Mouse (Mus musculus): ENCODE measurements around the gene Phf24.
A peak's percentile ranks its signal among the peaks of the same experiment; 100 is the strongest.

Phf24 gene

DNA sequence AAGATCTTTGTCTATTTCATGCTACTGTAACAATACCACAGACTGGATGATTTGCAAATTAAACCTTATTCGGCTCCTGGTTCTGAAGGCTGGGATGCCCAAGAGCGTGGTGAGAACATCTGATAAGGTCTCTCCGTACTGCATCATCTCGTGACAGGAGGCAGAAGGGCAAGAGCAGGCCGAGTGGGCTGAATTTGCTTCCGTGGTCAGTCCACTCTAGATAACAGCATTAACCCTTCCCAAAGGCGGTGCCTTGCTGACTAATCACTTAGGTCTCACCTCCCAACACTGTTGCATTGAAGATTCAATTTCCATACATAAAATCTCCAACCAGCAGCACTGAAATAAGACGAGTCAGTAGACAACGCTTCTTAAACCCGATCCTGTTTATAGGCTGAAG, 3.1 kb upstream of the Phf24 start:
- DNase-seq (ENCODE audit: low spot score in 2 of 2) = no peak

DNA sequence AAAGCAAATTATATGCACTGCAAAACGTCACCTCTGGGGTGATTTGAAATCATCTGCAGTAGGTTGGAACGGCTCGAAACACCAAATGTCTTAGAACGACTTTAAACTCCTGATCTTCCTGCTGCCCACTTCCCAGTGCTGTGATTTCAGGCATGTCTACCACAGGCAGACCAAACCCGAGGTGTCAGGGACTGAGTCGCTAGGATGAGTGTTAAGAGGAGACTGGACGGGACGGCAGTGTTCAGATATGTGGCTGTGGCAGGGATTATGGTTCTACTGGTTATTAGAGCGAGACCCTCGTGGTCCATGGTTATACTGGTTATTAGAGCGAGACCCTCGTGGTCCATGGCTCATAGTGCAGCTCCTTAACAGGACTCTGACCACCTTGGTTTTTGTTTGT, 1.1 kb upstream of the Phf24 start:
- DNase-seq (ENCODE audit: low spot score in 2 of 2) = no peak

DNA sequence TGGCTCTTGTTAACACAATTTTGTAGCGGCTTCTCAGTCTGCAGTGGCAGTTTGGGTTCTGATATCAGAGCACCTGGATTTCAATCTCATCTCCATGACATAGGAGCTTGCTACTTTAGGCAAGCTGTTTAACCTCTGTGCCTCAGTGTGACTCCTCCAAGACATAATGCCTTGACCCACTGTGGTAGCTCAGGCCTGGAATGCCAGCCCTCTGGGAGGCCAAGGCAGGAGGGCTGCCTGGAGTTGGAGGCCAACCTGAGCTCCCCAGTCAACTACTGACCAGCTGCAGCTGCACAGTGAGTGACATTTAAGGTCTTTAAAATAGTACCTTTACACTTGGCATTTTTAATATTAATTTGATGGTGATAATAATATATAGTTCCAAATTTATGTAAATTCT, 494 bp upstream of the Phf24 start:
- DNase-seq (ENCODE audit: low spot score in 2 of 2) = no peak

DNA sequence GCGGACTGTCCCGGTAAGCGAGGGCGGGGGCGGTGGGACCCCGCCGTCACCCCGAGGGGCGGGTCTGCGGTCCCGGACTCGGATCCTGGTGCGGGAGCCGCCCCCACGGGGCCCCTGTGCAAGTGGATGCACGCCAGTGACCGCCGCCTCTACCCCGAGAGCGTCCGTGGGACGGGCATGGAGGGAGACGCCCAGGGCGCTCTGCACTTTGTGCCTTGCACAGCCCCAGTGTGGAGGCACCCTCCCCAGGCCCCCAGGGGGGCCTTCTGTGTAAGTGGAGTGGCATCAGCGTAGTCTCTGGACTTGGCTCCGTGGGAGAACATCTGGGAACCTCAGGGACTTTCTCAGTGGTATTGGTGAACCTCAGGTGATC, 928 bp downstream of the Phf24 start:
- DNase-seq (ENCODE audit: low spot score in 2 of 2) = no peak

DNA sequence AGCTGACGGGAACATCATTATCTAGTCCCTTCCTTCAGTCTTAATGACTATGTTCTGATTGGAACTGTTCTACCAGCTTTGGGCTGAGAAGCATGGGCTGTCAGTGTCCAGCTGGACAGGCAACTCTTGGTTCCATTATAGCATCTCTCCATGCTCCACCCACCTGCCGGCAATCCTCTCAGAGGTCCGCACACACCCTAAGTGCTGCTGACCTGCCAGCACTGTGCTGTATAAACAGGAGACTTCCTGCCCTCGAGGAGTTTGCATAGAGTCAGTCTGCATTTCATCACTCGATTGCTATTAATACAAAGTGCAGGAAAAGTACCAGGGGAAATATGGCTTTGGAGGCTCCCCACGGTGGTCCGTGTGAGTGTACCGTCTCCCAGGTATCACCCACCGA, 4.3 kb downstream of the Phf24 start:
- no peak for DNase-seq (ENCODE audit: low spot score in 2 of 2)

DNA sequence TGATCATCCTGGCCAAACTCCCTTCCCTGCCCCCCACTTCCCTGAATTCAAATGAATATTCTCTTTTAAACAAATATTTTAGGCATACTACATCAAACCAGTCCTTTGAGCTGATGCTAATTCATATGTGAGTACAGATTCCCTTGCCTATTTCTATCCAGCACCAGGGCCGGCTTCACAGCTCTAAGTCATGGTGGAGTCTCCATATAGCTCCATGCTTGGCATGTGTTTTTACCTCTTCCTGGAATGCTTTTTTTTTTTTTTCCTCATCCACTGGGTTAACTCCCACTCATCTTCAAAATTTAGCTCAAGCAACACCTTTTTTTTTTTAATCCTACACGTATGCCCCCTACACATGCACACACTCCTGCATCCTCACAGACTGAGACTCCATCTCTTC, 5.1 kb downstream of the Phf24 start:
- DNase-seq (ENCODE audit: low spot score in 2 of 2) = peak in 1 of 2 experiments; percentile 39

DNA sequence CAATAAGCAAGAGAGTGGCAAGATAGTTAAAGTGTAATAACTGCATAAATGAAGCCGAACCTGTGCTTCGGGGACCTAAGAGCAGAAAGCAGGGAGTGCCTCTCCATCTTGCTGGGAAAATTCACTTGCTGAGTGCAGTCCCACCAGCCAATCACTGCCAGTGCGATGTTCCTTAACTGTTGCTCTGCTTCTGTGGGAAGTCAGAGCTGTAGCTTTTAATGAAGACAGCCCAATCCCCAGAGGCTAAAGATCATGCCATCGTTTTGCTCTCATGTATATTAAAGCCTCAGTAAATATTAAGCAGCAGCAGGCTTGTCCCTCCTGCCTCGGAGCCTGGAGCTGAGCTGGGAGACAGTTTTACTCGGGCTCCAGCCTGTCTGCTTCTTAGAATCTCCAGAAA, 5.6 kb downstream of the Phf24 start:
- DNase-seq (ENCODE audit: low spot score in 2 of 2) = peak in 1 of 2 experiments; percentile 35

DNA sequence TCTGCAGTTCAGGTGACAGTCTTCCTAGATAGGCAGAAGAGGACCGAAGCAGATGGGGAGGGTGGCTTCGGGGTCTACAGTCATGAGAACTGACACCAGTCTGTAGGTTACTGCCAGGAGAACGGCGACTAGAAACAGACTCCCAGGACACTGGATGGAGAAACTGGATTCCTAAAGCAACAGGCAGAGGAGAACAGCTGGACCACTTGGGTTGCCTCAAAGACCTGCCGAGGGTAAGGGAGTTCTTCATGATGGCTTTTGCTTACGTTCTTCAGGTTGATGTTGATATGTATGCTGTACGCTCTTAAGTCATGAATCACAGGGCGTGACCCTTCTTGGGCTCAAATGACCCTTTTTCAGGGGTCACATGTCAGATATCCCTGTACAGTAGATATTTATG, 6.0 kb downstream of the Phf24 start:
- peak; percentile 1 to 2 for DNase-seq (ENCODE audit: low spot score in 2 of 2)

DNA sequence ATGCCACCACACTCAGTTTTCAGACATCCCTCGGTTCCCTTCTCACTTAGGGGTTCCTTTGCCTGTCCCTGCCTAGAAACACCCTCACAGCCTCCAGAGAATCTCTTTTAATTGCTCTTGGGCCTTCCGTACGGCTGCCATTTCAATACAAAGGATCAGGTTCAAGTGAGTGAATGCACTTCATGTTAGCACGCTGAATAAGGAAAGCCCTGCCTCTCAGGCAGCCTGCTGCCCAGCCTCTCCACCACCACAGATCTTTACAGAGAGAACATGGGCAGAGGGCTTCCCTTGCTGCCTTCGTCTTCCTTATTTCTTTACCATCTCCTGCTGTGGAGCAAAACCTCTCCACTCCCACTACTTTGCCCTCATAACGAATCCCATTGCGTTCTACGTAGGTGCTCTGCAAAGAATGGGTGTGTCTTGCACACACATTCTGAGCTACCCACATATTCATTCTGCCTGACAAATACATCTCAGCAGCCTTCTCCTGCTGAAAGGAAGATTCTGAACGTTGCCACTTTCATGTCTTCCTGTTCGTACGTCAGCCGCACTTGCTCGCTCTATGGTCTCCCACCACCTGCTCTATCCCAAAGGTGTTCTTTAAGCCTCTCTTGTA, 7.7 kb downstream of the Phf24 start:
- DNase-seq (ENCODE audit: low spot score in 2 of 2) = peak; percentile 43 to 44

DNA sequence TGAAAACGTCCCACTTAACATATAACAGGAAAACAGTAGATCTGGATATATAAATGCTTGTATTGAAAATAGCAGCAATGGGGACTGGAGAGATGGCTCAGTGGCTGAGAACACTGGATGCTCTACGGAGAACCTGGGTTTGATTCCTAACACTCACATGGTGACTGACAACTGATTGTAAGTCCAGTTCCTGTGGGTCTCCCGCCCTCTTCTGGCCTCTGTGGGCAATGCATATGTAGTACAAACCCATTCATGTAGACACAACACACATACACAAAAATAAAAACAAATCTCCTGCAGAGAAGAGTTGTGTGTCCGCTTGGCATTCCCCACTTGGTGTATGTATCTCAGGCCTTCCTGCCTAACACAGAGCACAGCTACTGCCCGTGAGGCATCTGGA, 11.7 kb downstream of the Phf24 start:
- peak in 1 of 2 experiments; percentile 2 for DNase-seq (ENCODE audit: low spot score in 2 of 2)

DNA sequence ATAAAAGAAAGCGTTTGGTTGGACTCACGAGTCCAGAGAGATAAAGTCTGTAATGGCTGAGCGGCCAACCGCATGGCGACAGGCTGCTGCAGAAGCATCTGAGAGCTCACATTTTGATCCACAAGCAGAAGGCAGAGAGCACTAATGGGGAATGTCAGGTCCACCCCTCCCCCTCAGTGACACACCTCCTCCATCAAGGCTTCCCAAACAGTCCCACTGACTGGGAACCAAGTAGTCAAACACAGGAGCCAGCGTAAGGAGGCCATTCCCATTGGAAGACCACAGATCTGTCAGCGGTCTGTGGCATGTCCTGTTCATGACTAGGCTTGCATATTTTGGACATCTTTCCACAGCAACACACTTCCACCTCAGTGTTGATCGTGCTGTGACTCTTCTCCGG, 12.5 kb downstream of the Phf24 start:
- peak in 1 of 2 experiments; percentile 2 for DNase-seq (ENCODE audit: low spot score in 2 of 2)

DNA sequence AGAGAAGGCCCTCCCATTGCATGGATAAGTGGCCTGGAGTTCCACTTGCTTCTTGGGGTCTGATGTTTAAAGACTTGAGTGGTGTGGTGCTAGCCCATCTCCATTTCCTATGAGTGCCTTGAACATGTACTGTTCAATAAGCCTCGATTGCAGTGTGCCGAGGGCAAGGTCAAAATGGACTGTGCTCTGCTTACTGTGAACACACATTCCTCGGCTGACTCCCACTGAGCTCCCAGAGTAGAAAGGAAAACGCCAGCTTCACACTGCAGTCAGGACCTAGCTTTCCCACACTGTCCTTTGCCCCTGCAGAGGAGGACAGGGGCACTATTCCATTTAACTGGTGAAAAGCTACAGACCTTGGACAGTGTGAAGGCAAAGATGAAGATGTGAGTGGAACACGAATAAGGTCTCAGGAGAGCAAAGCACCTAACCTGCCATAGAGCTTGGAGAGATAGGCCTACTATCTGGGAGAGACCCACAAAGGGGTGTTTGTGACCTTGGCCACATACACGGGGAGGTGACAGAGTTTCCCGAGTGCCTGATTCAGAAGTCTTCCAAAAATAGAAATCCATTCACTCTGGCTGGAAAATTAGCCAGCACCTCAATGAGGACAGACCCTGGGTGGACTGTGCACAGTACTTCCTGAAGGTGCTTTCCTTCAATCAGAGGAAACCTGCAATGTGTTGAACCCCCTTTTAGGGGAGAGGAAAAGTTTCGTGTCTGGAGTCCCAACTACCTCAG, 15.9 kb downstream of the Phf24 start:
- peak in 1 of 2 experiments; percentile 1 for DNase-seq (ENCODE audit: low spot score in 2 of 2)

DNA sequence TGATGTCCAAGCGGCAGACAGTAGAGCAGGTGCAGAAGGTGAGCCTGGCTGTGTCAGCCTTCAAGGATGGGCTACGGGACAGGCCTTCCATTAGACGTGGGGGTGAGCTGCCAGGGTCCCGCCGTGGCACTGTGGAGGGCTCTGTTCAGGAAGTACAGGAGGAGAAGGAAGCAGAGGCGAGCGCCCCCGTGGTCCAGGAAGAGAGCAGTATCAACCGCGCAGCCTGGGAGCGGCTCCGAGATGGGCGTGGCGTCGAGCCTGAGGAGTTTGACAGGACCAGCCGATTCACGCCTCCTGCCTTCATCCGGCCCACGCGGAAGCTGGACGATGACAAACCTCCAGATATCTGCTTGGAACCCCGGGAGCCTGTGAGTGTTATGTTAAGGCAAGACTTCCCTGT, 17.2 kb downstream of the Phf24 start:
- DNase-seq (ENCODE audit: low spot score in 2 of 2) = peak; percentile 68 to 78

DNA sequence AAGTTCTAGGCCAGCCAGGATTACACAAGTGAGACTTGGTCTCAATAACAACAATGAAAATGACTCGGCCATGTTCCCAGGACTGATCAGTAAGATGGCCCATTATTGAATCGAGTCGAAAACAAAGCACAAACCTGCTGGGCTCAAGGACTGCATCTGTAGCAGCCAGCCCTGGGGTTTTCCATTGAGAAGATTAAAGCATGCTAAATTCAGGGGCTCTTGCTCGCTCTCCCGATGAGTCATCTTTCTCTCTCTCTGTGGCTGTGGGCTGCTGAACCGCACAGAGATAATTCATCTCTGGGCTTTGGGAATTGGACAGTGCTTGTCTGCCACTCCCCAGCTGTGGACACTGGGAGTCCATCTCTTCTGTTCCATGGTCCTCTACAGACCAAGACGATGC, 24.9 kb downstream of the Phf24 start:
- peak in 1 of 2 experiments; percentile 62 for DNase-seq (ENCODE audit: low spot score in 2 of 2)

DNA sequence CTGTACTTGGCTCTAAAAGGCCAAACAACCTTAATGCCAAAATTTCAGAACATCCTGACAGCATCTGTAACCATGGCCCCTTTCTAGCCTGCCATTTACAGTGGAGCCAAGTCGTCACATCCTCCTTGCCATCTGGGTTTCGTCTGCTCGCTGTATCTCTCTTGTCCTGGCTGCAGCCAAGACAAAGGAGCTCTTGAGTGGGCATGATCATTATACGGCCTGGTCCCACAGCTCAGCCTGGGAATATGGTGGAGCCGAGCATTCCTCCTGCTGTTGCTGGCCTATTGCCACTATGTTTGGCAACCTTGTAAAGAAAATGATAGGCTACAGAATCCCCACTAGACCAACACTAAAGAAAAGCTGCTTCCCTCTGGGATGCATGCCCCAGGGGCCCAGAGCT, 26.9 kb downstream of the Phf24 start:
- no peak for DNase-seq (ENCODE audit: low spot score in 2 of 2)

DNA sequence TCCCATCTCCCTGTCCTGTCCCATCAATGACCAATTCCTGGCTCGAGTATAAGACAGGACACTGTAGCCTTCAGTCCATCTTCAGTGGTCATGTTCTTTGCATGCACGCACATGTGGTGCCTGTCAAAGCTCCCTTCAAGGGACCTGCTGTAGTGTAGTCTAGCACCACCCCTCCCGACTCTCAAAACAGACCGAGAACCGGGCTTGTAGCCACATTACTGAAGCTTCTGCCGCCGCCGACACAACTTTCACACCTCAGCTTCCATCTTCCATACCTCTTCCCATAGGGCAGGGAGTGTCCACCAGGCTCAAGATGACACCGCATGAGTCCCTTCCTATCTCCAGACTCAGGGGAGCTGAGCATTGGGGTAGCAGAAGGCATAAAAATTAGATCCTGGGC, 27.7 kb downstream of the Phf24 start:
- DNase-seq (ENCODE audit: low spot score in 2 of 2) = no peak

DNA sequence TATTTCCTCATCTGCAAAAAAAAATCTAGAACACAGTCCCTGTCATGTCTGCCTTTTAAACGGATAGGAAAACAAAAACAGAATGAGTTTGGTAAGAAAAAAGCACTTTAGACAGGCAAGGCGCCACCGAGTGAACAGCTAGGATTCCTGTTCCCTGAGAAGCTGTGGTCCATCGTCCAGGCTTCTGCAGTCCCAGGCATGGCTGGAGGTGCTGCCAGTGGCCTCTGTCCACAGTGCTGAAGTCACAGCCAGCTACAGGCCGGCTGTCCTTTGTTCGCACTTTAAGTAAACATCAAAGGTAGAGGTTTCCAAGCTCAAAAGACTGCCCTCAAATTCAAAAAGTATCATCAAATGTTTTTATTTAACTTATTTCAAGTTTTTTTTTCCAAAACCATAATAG, 28.6 kb downstream of the Phf24 start:
- no peak for DNase-seq (ENCODE audit: low spot score in 2 of 2)

DNA sequence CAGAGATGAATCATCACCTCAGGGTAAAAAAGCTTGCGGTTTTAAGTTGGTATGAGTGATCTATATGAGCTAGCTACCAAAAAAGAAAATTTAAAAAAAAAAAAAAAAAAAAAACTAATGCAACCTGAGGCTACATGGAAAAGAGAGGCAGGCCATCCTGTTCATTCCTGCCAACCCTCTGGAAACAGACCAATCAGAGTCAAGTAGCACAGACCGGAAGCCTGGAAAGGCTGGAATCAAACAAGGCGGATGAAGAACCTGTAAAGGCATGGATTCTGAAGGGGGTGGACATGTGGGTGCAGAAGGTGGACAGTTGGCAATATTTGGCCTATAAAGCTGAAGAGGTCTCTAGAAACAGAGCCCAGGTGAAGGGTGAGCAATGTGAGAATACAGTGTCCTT, 29.0 kb downstream of the Phf24 start:
- no peak for DNase-seq (ENCODE audit: low spot score in 2 of 2)

DNA sequence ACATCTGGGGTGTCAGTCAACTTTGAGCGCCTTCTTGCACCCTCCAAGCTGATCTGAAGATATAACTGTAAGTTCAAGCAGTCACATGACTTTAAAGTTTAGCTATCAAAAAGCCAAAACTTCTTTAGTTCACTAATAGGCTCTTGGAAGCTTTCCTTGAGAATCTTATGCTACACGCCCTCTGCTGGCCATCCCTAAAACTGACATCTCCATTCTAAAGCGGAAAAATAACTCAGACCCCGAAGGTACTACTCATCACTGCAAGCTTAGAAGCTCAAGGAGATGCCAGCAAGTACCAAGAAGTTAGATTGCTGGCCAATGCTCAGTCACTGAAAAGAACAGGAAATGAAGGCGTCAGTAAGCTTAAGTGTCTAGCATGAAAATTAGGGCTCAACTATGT, 29.5 kb downstream of the Phf24 start:
- DNase-seq (ENCODE audit: low spot score in 2 of 2) = peak; percentile 85 to 89

DNA sequence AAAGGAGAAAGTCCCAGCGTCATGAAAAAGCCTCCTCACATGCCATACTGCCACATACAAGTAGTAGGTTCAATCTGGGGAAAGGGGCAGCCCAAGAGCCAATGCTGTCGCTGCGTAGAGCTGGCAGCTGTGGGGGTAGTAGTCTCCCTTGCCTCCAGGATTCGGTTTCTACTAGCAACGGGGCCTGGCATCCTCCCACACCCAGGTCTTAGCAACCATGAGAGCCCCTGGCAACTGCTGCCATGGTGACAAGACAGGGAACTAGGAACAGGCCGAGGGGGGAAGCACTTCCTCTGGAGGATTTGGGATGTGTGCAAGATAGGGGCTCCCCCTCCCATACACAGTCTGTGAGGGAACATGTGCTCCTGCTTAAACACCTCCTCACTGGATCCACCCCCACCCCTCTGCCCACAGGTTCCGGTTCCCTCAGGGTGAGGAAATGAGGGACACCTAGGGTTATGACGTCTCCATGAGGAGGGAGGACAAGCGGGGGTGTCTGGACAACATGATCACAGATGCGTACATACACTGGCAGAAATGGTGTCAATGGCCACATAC, 30.4 kb downstream of the Phf24 start:
- peak; percentile 92 for DNase-seq (ENCODE audit: low spot score in 2 of 2)

DNA sequence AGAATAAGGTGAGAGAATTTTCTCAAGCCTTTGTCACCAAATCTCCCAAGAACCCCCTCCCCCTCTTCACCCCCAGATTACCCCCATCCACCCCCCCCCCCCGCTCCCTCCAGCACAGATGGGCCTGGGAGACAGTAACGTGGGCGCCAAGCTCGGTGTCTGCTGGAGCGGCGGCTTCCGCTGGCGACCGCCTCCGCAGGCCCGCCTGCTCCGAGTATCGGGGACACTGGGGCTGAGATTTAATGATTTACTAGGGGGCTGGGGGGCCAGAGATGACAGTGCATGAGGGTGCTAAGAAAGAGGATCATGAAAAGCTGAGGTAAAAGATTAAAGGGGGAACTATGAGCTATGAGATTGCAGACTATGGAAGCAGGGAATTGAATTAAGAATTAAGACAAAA, 32.1 kb downstream of the Phf24 start:
- DNase-seq (ENCODE audit: low spot score in 2 of 2) = peak; percentile 59 to 64

DNA sequence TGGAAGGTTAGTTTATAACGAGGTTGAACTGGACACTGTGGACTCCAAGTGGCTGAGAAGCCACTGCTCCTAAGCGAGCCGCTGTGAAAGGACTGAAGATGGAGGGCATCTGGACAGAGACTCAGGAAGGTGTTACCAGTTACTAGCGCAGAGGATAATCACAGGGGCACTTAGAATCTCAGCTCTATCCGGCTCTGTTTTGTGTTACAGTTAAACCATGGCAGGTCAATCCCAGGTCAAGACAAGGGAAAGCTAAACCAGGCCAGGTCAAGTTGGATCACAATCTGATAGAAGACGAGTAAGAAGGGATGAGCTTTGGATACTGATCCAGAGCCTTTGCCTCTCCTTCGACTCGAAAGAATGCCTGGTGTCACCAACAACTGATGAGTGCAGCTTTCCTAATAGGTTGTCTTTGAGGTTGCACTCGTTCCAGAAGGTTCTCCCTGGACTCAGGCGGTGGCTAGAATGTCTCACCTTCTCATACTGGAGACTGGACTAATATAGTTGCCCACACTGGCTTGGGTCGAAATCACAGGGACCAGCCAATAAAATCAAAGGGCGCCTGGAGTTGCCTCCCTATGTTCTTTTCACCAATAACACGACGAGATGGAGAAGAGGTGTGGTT, 32.7 kb downstream of the Phf24 start:
- no peak for DNase-seq (ENCODE audit: low spot score in 2 of 2)

DNA sequence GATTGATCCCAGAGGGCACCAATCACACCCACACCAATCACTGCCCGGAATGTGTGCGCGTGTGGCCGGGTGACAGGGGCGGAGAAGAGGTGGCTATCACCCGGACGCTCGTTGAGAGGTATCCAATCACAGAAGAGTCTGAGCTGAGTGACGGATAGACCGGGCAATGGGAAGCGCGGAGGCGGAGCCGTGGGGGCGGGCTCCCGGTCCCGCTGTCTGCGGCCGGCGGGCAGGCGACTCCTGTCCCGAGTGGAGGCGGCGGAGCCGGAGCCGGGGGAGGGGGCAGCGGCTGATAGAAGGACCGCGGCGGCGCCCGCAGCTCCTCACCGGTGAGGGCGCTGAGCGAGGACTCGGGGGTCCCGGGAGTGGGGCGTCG, 33.2 kb downstream of the Phf24 start, which contains the start of gene Dnajb5:
Gene Dnajb5 (plus strand): TSS at position 139 of the 376 bp plus-strand sequence.
- peak; percentile 98 to 100 for DNase-seq (ENCODE audit: low spot score in 2 of 2)

All from right cerebral cortex, adult 2 months (tissue).